Mouse (Mus musculus): ENCODE data around the gene Ivd. TPM values are rescaled to one million over a fixed set of nuclear protein-coding genes. Genes with fewer than 3 reads are reported as not detected.
A peak's percentile ranks its signal among the peaks of the same experiment; 100 is the strongest.

Gene Ivd
- total RNA-seq, 1 experiment from 2014 or later, result 30.4 TPM

- peak; percentile 40 to 46; a peak in 3 of 4 replicates for ATAC-seq (replicated peaks in 1 of 2; ENCODE audit: insufficient read depth in 1 of 2, low FRiP score in 2 of 2, low TSS enrichment in 1 of 2, low read depth in 1 of 2, poor library complexity in 2 of 2, severe bottlenecking in 2 of 2)
Measured at GRCm38 (mm10) chr2:118926998-118927739, 65.4 kb downstream of the Ivd start.

Other genes starting within 250 kb of the Ivd start
- gene Pak6, start 198.7 kb upstream of the Ivd start, total RNA-seq (2017), result 0.94 TPM in 1 of 2 replicates, not detected in the other
- gene Ankrd63, start 158.0 kb upstream of the Ivd start, total RNA-seq (2017), result 1.9 and 2.3 TPM in 2 replicates
- gene Plcb2, start 133.5 kb upstream of the Ivd start, total RNA-seq (2017), result 67.8 and 118 TPM in 2 replicates
- 17.7 and 23.0 TPM in 2 replicates for gene Inafm2, start 116.2 kb upstream of the Ivd start, total RNA-seq (2017)
- gene Ccdc9b, start 99.3 kb upstream of the Ivd start, total RNA-seq (2017), result 2.1 and 2.8 TPM in 2 replicates
- gene Phgr1, start 89.2 kb upstream of the Ivd start, total RNA-seq (2017), result not detected in 2 replicates
- not detected in 2 replicates for gene Disp2, start 82.2 kb upstream of the Ivd start, total RNA-seq (2017)
- 97.9 and 151 TPM in 2 replicates for gene Knstrn, start 48.0 kb upstream of the Ivd start, total RNA-seq (2017)
- gene Bahd1, start 38.4 kb downstream of the Ivd start, total RNA-seq (2017), result 6.4 and 6.9 TPM in 2 replicates
- gene Chst14, start 64.5 kb downstream of the Ivd start, total RNA-seq (2017), result 4.0 and 4.5 TPM in 2 replicates
- gene Ccdc32, start 167.4 kb downstream of the Ivd start, total RNA-seq (2017), result 8.0 and 16.3 TPM in 2 replicates
- 18.7 and 22.1 TPM in 2 replicates for gene Rpusd2, start 172.8 kb downstream of the Ivd start, total RNA-seq (2017)
- 52.0 and 56.7 TPM in 2 replicates for gene Knl1, start 185.2 kb downstream of the Ivd start, total RNA-seq (2017)

All from hematopoietic stem cell, adult 5-6 weeks (primary cell).